Mouse (Mus musculus) MEL (cell line): ENCODE measurements around the gene Ppcdc. TPM values are rescaled to one million over a fixed set of nuclear protein-coding genes. Genes with fewer than 3 reads are reported as not detected.

Experiments used
- DNase-seq: peaks from one replicate; pipeline ENCODE4 v3.0.0; 2011; ENCODE audit warnings: low read depth, low spot score
- H3K27ac ChIP-seq: 2 replicates; pipeline ENCODE4 v1.5.1; 2012; ENCODE audit warnings: low read depth, mild to moderate bottlenecking, control low read depth, low read length, moderate library complexity; ENCODE audit not compliant: control insufficient read depth
- H3K27me3 ChIP-seq, 2 experiments: fragments of 150-350 bp in 1 of 2; sonication (generic) in 1 of 2; 2 replicates each; pipeline ENCODE4 v1.6.1; 2012; ENCODE audit warnings: low read length in 2 of 2, mild to moderate bottlenecking in 2 of 2, improper control_type of control experiment in 1 of 2, moderate library complexity in 1 of 2; ENCODE audit not compliant: insufficient read depth in 2 of 2, control insufficient read depth in 1 of 2
- H3K36me3 ChIP-seq, 2 experiments: 2 replicates each; pipeline ENCODE4 v1.6.1; 2012 to 2014; ENCODE audit warnings: low read length in 2 of 2, improper control_type of control experiment in 1 of 2, inconsistent platforms in 1 of 2, mild to moderate bottlenecking in 1 of 2; ENCODE audit not compliant: insufficient read depth in 2 of 2, control insufficient read depth in 1 of 2
- H3K4me1 ChIP-seq, 2 experiments: fragments of 150-350 bp in 1 of 2; sonication (generic) in 1 of 2; 2 replicates each; pipeline ENCODE4 v1.6.1; 2012; ENCODE audit warnings: low read length in 2 of 2, improper control_type of control experiment in 1 of 2, mild to moderate bottlenecking in 1 of 2; ENCODE audit not compliant: insufficient read depth in 2 of 2, control insufficient read depth in 1 of 2
- H3K4me3 ChIP-seq, 2 experiments: fragments of 150-350 bp in 1 of 2; sonication (generic) in 1 of 2; 2 replicates each; pipeline ENCODE4 v1.5.1; 2012; ENCODE audit warnings: low read depth in 2 of 2, low read length in 2 of 2, mild to moderate bottlenecking in 2 of 2, moderate library complexity in 2 of 2, control low read depth in 1 of 2, improper control_type of control experiment in 1 of 2; ENCODE audit not compliant: control insufficient read depth in 1 of 2, insufficient read depth in 1 of 2
- H3K79me2 ChIP-seq: 2 replicates; pipeline ENCODE4 v1.6.1; 2012; ENCODE audit warnings: mild to moderate bottlenecking, low read length, moderate library complexity; ENCODE audit not compliant: control insufficient read depth, poor library complexity, insufficient read depth
- H3K9ac ChIP-seq: 2 replicates; pipeline ENCODE4 v1.6.1; 2012; ENCODE audit warnings: low read depth, mild to moderate bottlenecking, control low read depth, low read length, moderate library complexity; ENCODE audit not compliant: control insufficient read depth, poor library complexity, severe bottlenecking
- H3K9me3 ChIP-seq: fragments of 150-350 bp; sonication (generic); replicated peaks from 2 replicates; pipeline ENCODE4 v1.6.1; 2012; ENCODE audit warnings: mild to moderate bottlenecking, low read length, improper control_type of control experiment, moderate library complexity; ENCODE audit not compliant: insufficient read depth
- BHLHE40 ChIP-seq: IDR thresholded peaks from 2 replicates; pipeline ENCODE4 v1.6.1; 2012; ENCODE audit warnings: low read depth, mild to moderate bottlenecking, inconsistent platforms, low read length, improper control_type of control experiment, borderline replicate concordance
- CTCF ChIP-seq, 3 experiments: IDR thresholded peaks in 2 of 3; conservative IDR thresholded peaks in 1 of 3; 2 replicates each; pipeline ENCODE4 v1.5.1; 2011 to 2012; ENCODE audit warnings: low read length in 3 of 3, low read depth in 2 of 3, mild to moderate bottlenecking in 2 of 3, improper control_type of control experiment in 1 of 3, inconsistent platforms in 1 of 3, mixed read lengths in 1 of 3, moderate library complexity in 1 of 3; ENCODE audit not compliant: control insufficient read depth in 1 of 3, insufficient read depth in 1 of 3, poor library complexity in 1 of 3, severe bottlenecking in 1 of 3
- ELF1 ChIP-seq: IDR thresholded peaks from 2 replicates; pipeline ENCODE4 v1.6.1; 2014; ENCODE audit warnings: low read depth, mild to moderate bottlenecking, inconsistent platforms, low read length, improper control_type of control experiment, moderate library complexity
- EP300 ChIP-seq, 2 experiments: IDR thresholded peaks; 2 replicates each; pipeline ENCODE4 v1.6.1; 2011; ENCODE audit warnings: improper control_type of control experiment in 2 of 2, low read length in 2 of 2, low read depth in 1 of 2, mild to moderate bottlenecking in 1 of 2
- ETS1 ChIP-seq: IDR thresholded peaks from 2 replicates; pipeline ENCODE4 v1.6.1; 2012; ENCODE audit warnings: low read depth, mild to moderate bottlenecking, inconsistent platforms, low read length, improper control_type of control experiment, moderate library complexity
- GABPA ChIP-seq: IDR thresholded peaks from 2 replicates; pipeline ENCODE4 v1.6.1; 2012; ENCODE audit warnings: low read depth, mild to moderate bottlenecking, inconsistent platforms, low read length, improper control_type of control experiment, moderate library complexity
- GATA1 ChIP-seq: IDR thresholded peaks from 2 replicates; pipeline ENCODE4 v1.6.1; 2011; ENCODE audit warnings: low read depth, low read length, improper control_type of control experiment
- HCFC1 ChIP-seq: IDR thresholded peaks from 2 replicates; pipeline ENCODE4 v1.6.1; 2012; ENCODE audit warnings: low read depth, mild to moderate bottlenecking, inconsistent platforms, low read length, improper control_type of control experiment, moderate library complexity
- MAFK ChIP-seq: IDR thresholded peaks from 2 replicates; pipeline ENCODE4 v1.6.1; 2011; ENCODE audit warnings: low read depth, mild to moderate bottlenecking, low read length, improper control_type of control experiment, borderline replicate concordance
- MAZ ChIP-seq: IDR thresholded peaks from 2 replicates; pipeline ENCODE4 v1.6.1; 2012; ENCODE audit warnings: low read depth, mild to moderate bottlenecking, inconsistent platforms, low read length, improper control_type of control experiment
- MXI1 ChIP-seq: IDR thresholded peaks from 2 replicates; pipeline ENCODE4 v1.6.1; 2011; ENCODE audit warnings: mild to moderate bottlenecking, low read depth, low read length, improper control_type of control experiment
- MYB ChIP-seq: IDR thresholded peaks from 2 replicates; pipeline ENCODE4 v1.6.1; 2011; ENCODE audit warnings: mild to moderate bottlenecking, low read depth, low read length, improper control_type of control experiment
- POLR2A ChIP-seq, 2 experiments: IDR thresholded peaks; 2 replicates each; pipeline ENCODE4 v1.6.1; 2011 to 2012; ENCODE audit warnings: low read length in 2 of 2, mild to moderate bottlenecking in 2 of 2, control low read depth in 1 of 2, improper control_type of control experiment in 1 of 2, low read depth in 1 of 2, moderate library complexity in 1 of 2; ENCODE audit not compliant: control insufficient read depth in 1 of 2, insufficient read depth in 1 of 2, poor library complexity in 1 of 2
- POLR2AphosphoS2 ChIP-seq: IDR thresholded peaks from 2 replicates; pipeline ENCODE4 v1.6.1; 2011; ENCODE audit warnings: low read length, improper control_type of control experiment
- POLR2AphosphoS5 ChIP-seq: IDR thresholded peaks from 2 replicates; pipeline ENCODE4 v1.6.1; 2012; ENCODE audit warnings: low read depth, borderline replicate concordance, mild to moderate bottlenecking, inconsistent platforms, low read length, moderate library complexity, mixed read lengths
- RAD21 ChIP-seq: IDR thresholded peaks from 2 replicates; pipeline ENCODE4 v1.6.1; 2011; ENCODE audit warnings: mild to moderate bottlenecking, low read depth, low read length, improper control_type of control experiment
- SMC3 ChIP-seq: IDR thresholded peaks from 2 replicates; pipeline ENCODE4 v1.6.1; 2011; ENCODE audit warnings: low read depth, low read length, improper control_type of control experiment
- TBP ChIP-seq: IDR thresholded peaks from 2 replicates; pipeline ENCODE4 v1.8.0; 2011; ENCODE audit warnings: low read depth, low read length, improper control_type of control experiment
- TCF12 ChIP-seq: IDR thresholded peaks from 2 replicates; pipeline ENCODE4 v1.6.1; 2014; ENCODE audit warnings: low read depth, mild to moderate bottlenecking, inconsistent platforms, low read length, improper control_type of control experiment, moderate library complexity
- USF1 ChIP-seq: IDR thresholded peaks from 2 replicates; pipeline ENCODE4 v1.6.1; 2014; ENCODE audit warnings: low read depth, mild to moderate bottlenecking, inconsistent platforms, low read length, improper control_type of control experiment, moderate library complexity
- USF2 ChIP-seq, 2 experiments: IDR thresholded peaks; 2 replicates each; pipeline ENCODE4 v1.6.1; 2011 to 2012; ENCODE audit warnings: improper control_type of control experiment in 2 of 2, low read length in 2 of 2, borderline replicate concordance in 1 of 2, inconsistent platforms in 1 of 2, low read depth in 1 of 2, mild to moderate bottlenecking in 1 of 2; ENCODE audit not compliant: insufficient read depth in 1 of 2
- ZC3H11A ChIP-seq: IDR thresholded peaks from 2 replicates; pipeline ENCODE4 v1.6.1; 2012; ENCODE audit warnings: low read depth, mild to moderate bottlenecking, inconsistent platforms, low read length, improper control_type of control experiment
- ZNF384 ChIP-seq: IDR thresholded peaks from 2 replicates; pipeline ENCODE4 v1.6.1; 2012; ENCODE audit warnings: low read depth, mild to moderate bottlenecking, inconsistent platforms, low read length, improper control_type of control experiment
- polyA plus RNA-seq, 2 experiments: library from polyadenylated mRNA; stranded (reverse) in 1 of 2; unstranded in 1 of 2; fragments of >175 nt in 1 of 2; fragments of >200 nt in 1 of 2; gene quantifications; 2 replicates each; pipeline versions ENCODE4 v1.2.1 to v1.2.4; 2012; ENCODE audit warnings: low replicate concordance in 2 of 2, low read depth in 1 of 2; ENCODE audit not compliant: insufficient read length in 2 of 2, insufficient read depth in 1 of 2, missing spikeins in 1 of 2
- total RNA-seq: library from RNA; depleted of rRNA; stranded (reverse); fragments of 300-350 nt; gene quantifications from 2 replicates; pipeline ENCODE4 v1.2.3, GENCODE M21; 2012

Gene Ppcdc
- total and polyA plus RNA-seq, 3 experiments = 20.2 to 23.3 TPM; not detected in 1

GRCm38 (mm10) chr9:57424066-57424465, 15.9 kb downstream of the Ppcdc start:
- Histone ChIP-seq H3K4me1 (peaks cover 11 to 19% of the 10 kb centered on the region in 2 experiments), H3K9ac (no peak overlapping the region), H3K79me2 (no peaks in the 10 kb centered on the region), H3K9me3 (no peaks in the 10 kb centered on the region), H3K4me3 (no peak overlapping the region), H3K27me3 (no peaks in the 10 kb centered on the region), H3K36me3 (peaks cover 0 to 24% of the 10 kb centered on the region in 2 experiments; a peak in 3 of 4 replicates), H3K27ac (no peak overlapping the region)
- no peak for DNase-seq
- TF ChIP-seq RAD21 (no peak), USF2 (IDR thresholded peaks at IDR 0.05; ENCODE audit: borderline replicate concordance in 1 of 2, insufficient read depth in 1 of 2, low read depth in 1 of 2, low read length in 2 of 2) (no peak), GATA1 (no peak), POLR2A (IDR thresholded peaks at IDR 0.05; ENCODE audit: control insufficient read depth in 1 of 2, insufficient read depth in 1 of 2, low read depth in 1 of 2, low read length in 2 of 2, poor library complexity in 1 of 2) (no peak), USF1 (no peak), TBP (no peak), ETS1 (no peak)

- Histone ChIP-seq H3K9ac (peak overlapping the region; percentile 31), H3K36me3 (peaks cover 0 to 18% of the 10 kb centered on the region in 2 experiments; a peak in 3 of 4 replicates), H3K4me1 (peaks cover 6 to 18% of the 10 kb centered on the region in 2 experiments), H3K9me3 (no peaks in the 10 kb centered on the region), H3K4me3 (no peak overlapping the region), H3K27me3 (no peaks in the 10 kb centered on the region), H3K79me2 (no peaks in the 10 kb centered on the region), H3K27ac (peak overlapping the region; percentile 67)
- DNase-seq = peak; percentile 42
- no peak for TF ChIP-seq GATA1
- no peak for TF ChIP-seq POLR2A (IDR thresholded peaks at IDR 0.05; ENCODE audit: control insufficient read depth in 1 of 2, insufficient read depth in 1 of 2, low read depth in 1 of 2, low read length in 2 of 2, poor library complexity in 1 of 2)
- TF ChIP-seq TCF12 = no peak
- no peak for TF ChIP-seq POLR2AphosphoS5
- TF ChIP-seq POLR2AphosphoS2 = no peak
- TF ChIP-seq USF2 (IDR thresholded peaks at IDR 0.05; ENCODE audit: borderline replicate concordance in 1 of 2, insufficient read depth in 1 of 2, low read depth in 1 of 2, low read length in 2 of 2) = no peak
- TF ChIP-seq ZNF384 = no peak
- TF ChIP-seq MAFK = no peak
- TF ChIP-seq GABPA = no peak
- no peak for TF ChIP-seq HCFC1
- TF ChIP-seq ZC3H11A = no peak
- no peak for TF ChIP-seq ELF1
- TF ChIP-seq BHLHE40 = no peak
- TF ChIP-seq ETS1 = no peak
- TF ChIP-seq CTCF (IDR thresholded peaks at IDR 0.05 in 2 of 3, conservative IDR thresholded peaks at IDR 0.05 in 1 of 3; ENCODE audit: control insufficient read depth in 1 of 3, insufficient read depth in 1 of 3, low read depth in 2 of 3, low read length in 3 of 3, poor library complexity in 1 of 3, severe bottlenecking in 1 of 3) = no peak
- no peak for TF ChIP-seq EP300 (IDR thresholded peaks at IDR 0.05; ENCODE audit: low read depth in 1 of 2, low read length in 2 of 2)
- no peak; the same call in 1 of the 2 replicates for TF ChIP-seq MAZ
- no peak for TF ChIP-seq MYB
- no peak for TF ChIP-seq SMC3
- no peak for TF ChIP-seq MXI1
Measured at GRCm38 (mm10) chr9:57421688-57422111, 18.2 kb downstream of the Ppcdc start.
